Mouse (Mus musculus) small intestine, adult 2 months (tissue): ENCODE data around the gene Hsd17b3.

ENCODE experiments used
- CTCF ChIP-seq: fragments of 200-500 bp; IDR thresholded peaks from 2 replicates; pipeline ENCODE4 v1.5.1; 2012; ENCODE audit warnings: low read depth, mild to moderate bottlenecking, control low read depth, inconsistent platforms, low read length, moderate library complexity, mixed read lengths; ENCODE audit not compliant: insufficient replicate concordance, insufficient read length; ENCODE audit errors: extremely low read depth
- POLR2A ChIP-seq: fragments of 200-500 bp; IDR thresholded peaks from 2 replicates; pipeline ENCODE4 v1.6.1; 2012; ENCODE audit warnings: low read depth, mild to moderate bottlenecking, control low read depth, inconsistent platforms, low read length, moderate library complexity

- TF ChIP-seq POLR2A (no peak), CTCF (no peak)
These were observed 40.6 kb downstream of the Hsd17b3 start for GRCm38 (mm10) chr13:64048467-64048866.
